ENCODE assay signal across 9 mouse cellular contexts in the genomic region with DNA sequence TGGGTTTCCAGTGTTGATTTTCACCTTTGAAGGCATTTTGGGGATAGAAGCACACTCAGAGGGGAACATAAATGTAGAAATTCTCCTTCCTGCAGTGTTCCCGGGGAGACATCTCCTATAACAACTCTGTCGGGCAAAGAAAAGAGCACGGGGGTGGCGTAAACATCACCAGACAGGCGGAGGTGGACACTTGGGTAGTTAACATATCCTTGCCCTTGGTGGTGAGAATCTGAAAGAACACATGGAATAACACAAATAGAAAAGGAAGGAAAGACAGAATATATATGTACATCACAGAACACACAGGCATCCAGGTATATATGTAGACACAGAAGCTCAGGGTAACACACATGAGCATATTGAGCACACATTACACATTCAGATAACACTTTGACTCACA. TPM values are rescaled to one million over a fixed set of nuclear protein-coding genes. Genes with fewer than 3 reads are reported as not detected.
DNase-seq lines count a peak whose midpoint lies in the region; ATAC-seq lines count a peak whose summit lies in the region.
"Had no signal": no experiment of that assay in that cellular context is flagged by ENCODE, and none has a peak within 500 bp of the region (broad histone marks: within the 10 kb centered on the region; RNA-seq: fewer than 3 reads in every experiment).

No protein-coding gene starts in this region.

- H3K9me3 ChIP-seq in heart, embryonic 16.5 days (replicated peaks; ENCODE audit: control insufficient read depth, low read length), result no peaks in the 10 kb centered on the region
- H3K9me3 ChIP-seq in embryonic facial prominence, embryonic 10.5 days, result no peaks in the 10 kb centered on the region
- no peaks in the 10 kb centered on the region for H3K9me3 ChIP-seq in hindbrain, embryonic 12.5 days (replicated peaks)
- no peaks in the 10 kb centered on the region for H3K9me3 ChIP-seq in midbrain, embryonic 13.5 days
- H3K9me3 ChIP-seq: liver, embryonic 15.5 days had no signal

- no peak for ATAC-seq in heart, embryonic 16.5 days (replicated peaks; ENCODE audit: extremely low read depth, insufficient read depth, low FRiP score)
- peak; percentile 12; the same call in 1 of the 2 replicates for ATAC-seq in hindbrain, embryonic 12.5 days (ENCODE audit: low FRiP score)
- peak; percentile 10; the same call in 1 of the 2 replicates for ATAC-seq in midbrain, embryonic 13.5 days

- no peak for DNase-seq in heart, adult 9 months (ENCODE audit: low spot score in 2 of 2)
- DNase-seq in embryonic facial prominence, embryonic 10.5 days (ENCODE audit: low spot score), result no peak
- no peak for DNase-seq in ovary, adult 18-20 months (ENCODE audit: low spot score)
- DNase-seq in kidney, postnatal 14 days, result no peak
- no peak for DNase-seq in T-cell, adult 2 months (ENCODE audit: low spot score)

- H3K4me2 ChIP-seq in heart, embryonic 16.5 days (ENCODE audit: low read depth, low read length), result peak overlapping the region; percentile 74
- peak overlapping the region; percentile 58 for H3K4me2 ChIP-seq in hindbrain, embryonic 12.5 days (replicated peaks)
- peak overlapping the region; percentile 61 for H3K4me2 ChIP-seq in midbrain, embryonic 13.5 days (replicated peaks)

- H3K4me1 ChIP-seq in heart, embryonic 16.5 days (ENCODE audit: control insufficient read depth, insufficient read depth, low read length), result no peaks in the 10 kb centered on the region
- peaks cover 4% of the 10 kb centered on the region for H3K4me1 ChIP-seq in embryonic facial prominence, embryonic 10.5 days
- H3K4me1 ChIP-seq in hindbrain, embryonic 12.5 days, result no peaks in the 10 kb centered on the region
- peaks cover 13% of the 10 kb centered on the region; the same call in 1 of the 2 replicates for H3K4me1 ChIP-seq in midbrain, embryonic 13.5 days (replicated peaks)
- H3K4me1 ChIP-seq: liver, embryonic 15.5 days had no signal

- H3K4me3 ChIP-seq in heart, embryonic 16.5 days (ENCODE audit: low read length), result no peak overlapping the region; the same call in 1 of the 2 replicates
- H3K4me3 ChIP-seq in embryonic facial prominence, embryonic 10.5 days, result peak overlapping the region; percentile 57
- H3K4me3 ChIP-seq in hindbrain, embryonic 12.5 days, result peak overlapping the region; percentile 48
- H3K4me3 ChIP-seq in midbrain, embryonic 13.5 days (replicated peaks), result peak overlapping the region; percentile 57

- WGBS in heart, embryonic 16.5 days, result 46% methylated on average over 5 of the region's 5 CpGs
- WGBS in embryonic facial prominence, embryonic 10.5 days, result 49% methylated on average over 5 of the region's 5 CpGs
- 41% methylated on average over 5 of the region's 5 CpGs for WGBS in hindbrain, embryonic 12.5 days
- 41% methylated on average over 5 of the region's 5 CpGs for WGBS in midbrain, embryonic 13.5 days

- peaks cover 2% of the 10 kb centered on the region; the same call in 1 of the 2 replicates for H3K27me3 ChIP-seq in heart, embryonic 16.5 days (ENCODE audit: control insufficient read depth, insufficient read depth, low read length)
- H3K27me3 ChIP-seq in embryonic facial prominence, embryonic 10.5 days (replicated peaks; ENCODE audit: low read depth, poor library complexity, severe bottlenecking), result peaks cover 25% of the 10 kb centered on the region
- no peaks in the 10 kb centered on the region for H3K27me3 ChIP-seq in hindbrain, embryonic 12.5 days
- no peaks in the 10 kb centered on the region for H3K27me3 ChIP-seq in midbrain, embryonic 13.5 days

- no peaks in the 10 kb centered on the region for H3K36me3 ChIP-seq in heart, embryonic 16.5 days (ENCODE audit: control insufficient read depth, insufficient read depth)
- no peaks in the 10 kb centered on the region for H3K36me3 ChIP-seq in embryonic facial prominence, embryonic 10.5 days (replicated peaks)
- no peaks in the 10 kb centered on the region for H3K36me3 ChIP-seq in hindbrain, embryonic 12.5 days
- peaks cover 1% of the 10 kb centered on the region for H3K36me3 ChIP-seq in midbrain, embryonic 13.5 days
- H3K36me3 ChIP-seq: liver, embryonic 15.5 days had no signal

- H3K27ac ChIP-seq in heart, embryonic 16.5 days (ENCODE audit: low read length), result no peak overlapping the region
- no peak overlapping the region for H3K27ac ChIP-seq in embryonic facial prominence, embryonic 10.5 days (replicated peaks)
- H3K27ac ChIP-seq in hindbrain, embryonic 12.5 days, result no peak overlapping the region
- H3K27ac ChIP-seq in midbrain, embryonic 13.5 days, result peak overlapping the region; percentile 44; the same call in 1 of the 2 replicates
- H3K27ac ChIP-seq: liver, embryonic 15.5 days had no signal

- no peak overlapping the region for H3K9ac ChIP-seq in heart, embryonic 16.5 days (ENCODE audit: low read length)
- no peak overlapping the region for H3K9ac ChIP-seq in hindbrain, embryonic 12.5 days
- H3K9ac ChIP-seq in midbrain, embryonic 13.5 days (replicated peaks), result no peak overlapping the region
- H3K9ac ChIP-seq: liver, embryonic 15.5 days had no signal

RNA-seq across cellular contexts. Expression of a gene that starts 0.6 kb away (rescaled TPM):
- 0.15 and 0.21 TPM in 2 replicates for polyA plus RNA-seq in heart, embryonic 16.5 days (2015; fragmentation: Nextera tagmentation; extraction: Ambion mirVana)
- 2.2 and 2.3 TPM in 2 replicates for polyA plus RNA-seq in embryonic facial prominence, embryonic 10.5 days (2016; fragmentation: Nextera tagmentation; extraction: Ambion mirVana)
- 22.5 and 29.4 TPM in 2 replicates for polyA plus RNA-seq in hindbrain, embryonic 12.5 days (2016; fragmentation: Nextera tagmentation; extraction: Ambion mirVana)
- 26.5 and 30.8 TPM in 2 replicates for polyA plus RNA-seq in midbrain, embryonic 13.5 days (2015; fragmentation: Nextera tagmentation; extraction: Ambion mirVana)

RNA-seq across cellular contexts. Expression of a gene that starts 10.0 kb away (rescaled TPM):
- 4.5 and 5.8 TPM in 2 replicates for polyA plus RNA-seq in heart, embryonic 16.5 days (2015; fragmentation: Nextera tagmentation; extraction: Ambion mirVana)
- polyA plus RNA-seq in embryonic facial prominence, embryonic 10.5 days (2016; fragmentation: Nextera tagmentation; extraction: Ambion mirVana), result 2.8 and 3.7 TPM in 2 replicates
- polyA plus RNA-seq in hindbrain, embryonic 12.5 days (2016; fragmentation: Nextera tagmentation; extraction: Ambion mirVana), result 3.7 and 5.1 TPM in 2 replicates
- 5.3 and 7.4 TPM in 2 replicates for polyA plus RNA-seq in midbrain, embryonic 13.5 days (2015; fragmentation: Nextera tagmentation; extraction: Ambion mirVana)

RNA-seq across cellular contexts. Expression of a gene that starts 29.0 kb away (rescaled TPM):
- 9.3 and 11.0 TPM in 2 replicates for polyA plus RNA-seq in heart, embryonic 16.5 days (2015; fragmentation: Nextera tagmentation; extraction: Ambion mirVana)
- polyA plus RNA-seq in embryonic facial prominence, embryonic 10.5 days (2016; fragmentation: Nextera tagmentation; extraction: Ambion mirVana), result 13.1 and 14.0 TPM in 2 replicates
- 18.5 and 18.7 TPM in 2 replicates for polyA plus RNA-seq in hindbrain, embryonic 12.5 days (2016; fragmentation: Nextera tagmentation; extraction: Ambion mirVana)
- polyA plus RNA-seq in midbrain, embryonic 13.5 days (2015; fragmentation: Nextera tagmentation; extraction: Ambion mirVana), result 20.9 and 23.4 TPM in 2 replicates

RNA-seq across cellular contexts. Expression of a gene that starts 40.5 kb away (rescaled TPM):
- 48.8 and 54.5 TPM in 2 replicates for polyA plus RNA-seq in heart, embryonic 16.5 days (2015; fragmentation: Nextera tagmentation; extraction: Ambion mirVana)
- polyA plus RNA-seq in embryonic facial prominence, embryonic 10.5 days (2016; fragmentation: Nextera tagmentation; extraction: Ambion mirVana), result 67.6 and 69.7 TPM in 2 replicates
- polyA plus RNA-seq in hindbrain, embryonic 12.5 days (2016; fragmentation: Nextera tagmentation; extraction: Ambion mirVana), result 43.9 and 49.7 TPM in 2 replicates
- 46.1 and 48.8 TPM in 2 replicates for polyA plus RNA-seq in midbrain, embryonic 13.5 days (2015; fragmentation: Nextera tagmentation; extraction: Ambion mirVana)

RNA-seq across cellular contexts. Expression of a gene that starts 51.4 kb away (rescaled TPM):
- 21.7 and 22.0 TPM in 2 replicates for polyA plus RNA-seq in heart, embryonic 16.5 days (2015; fragmentation: Nextera tagmentation; extraction: Ambion mirVana)
- polyA plus RNA-seq in embryonic facial prominence, embryonic 10.5 days (2016; fragmentation: Nextera tagmentation; extraction: Ambion mirVana), result 10.8 and 13.4 TPM in 2 replicates
- polyA plus RNA-seq in hindbrain, embryonic 12.5 days (2016; fragmentation: Nextera tagmentation; extraction: Ambion mirVana), result 8.8 and 10.7 TPM in 2 replicates
- 2.9 and 3.5 TPM in 2 replicates for polyA plus RNA-seq in midbrain, embryonic 13.5 days (2015; fragmentation: Nextera tagmentation; extraction: Ambion mirVana)
